Mouse (Mus musculus): ENCODE results near the gene Arhgap31.

Gene Arhgap31

DNA sequence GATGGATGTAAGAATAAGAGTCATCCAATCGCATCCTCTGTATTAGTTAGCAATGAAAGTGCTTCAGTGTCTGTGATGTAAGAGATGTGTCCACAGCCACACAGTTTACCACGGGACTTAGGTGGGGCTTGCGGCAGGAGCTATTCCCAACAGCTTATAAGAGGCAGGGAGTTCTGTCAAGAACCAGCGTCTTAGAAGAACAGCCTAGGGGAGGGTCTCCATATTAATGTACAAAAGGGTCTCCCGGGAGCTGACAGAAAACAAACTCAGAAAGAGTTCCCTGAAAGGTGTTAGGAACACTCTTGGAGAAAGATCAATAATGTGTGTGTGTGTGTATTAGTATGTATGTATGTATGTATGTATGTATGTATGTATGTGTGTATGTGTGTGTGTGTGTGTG is 60.4 kb downstream of the Arhgap31 start:
- DNase-seq (ENCODE audit: low read depth, low spot score): peak; percentile 21

GRCm38 (mm10) chr16:38651721-38652231 is 61.3 kb downstream of the Arhgap31 start:
- peak; percentile 32 for DNase-seq (ENCODE audit: low read depth, low spot score)

DNA sequence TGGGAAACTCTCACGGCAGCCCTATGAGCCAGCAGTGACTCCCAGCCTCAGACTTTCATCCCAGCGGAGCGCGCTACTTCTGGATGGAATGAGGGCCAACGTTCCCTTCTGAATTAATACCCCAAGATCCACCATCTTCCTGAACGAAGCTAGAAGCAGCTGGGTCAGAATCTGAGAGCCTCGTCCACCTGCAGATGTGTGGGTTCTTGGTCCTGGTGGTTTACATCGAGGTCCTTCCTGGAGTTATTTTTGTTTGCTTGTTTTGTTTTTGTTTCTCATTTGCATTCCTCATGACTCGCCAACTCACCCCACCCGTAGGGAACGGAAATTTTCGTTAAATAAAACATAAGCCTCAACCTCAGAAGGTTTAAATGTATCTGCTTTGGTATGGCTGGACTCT is 61.8 kb downstream of the Arhgap31 start:
- DNase-seq (ENCODE audit: low read depth, low spot score): no peak

- no peak for DNase-seq (ENCODE audit: low read depth, low spot score)
Measured at GRCm38 (mm10) chr16:38649431-38649827, 63.6 kb downstream of the Arhgap31 start.

- no peak for DNase-seq (ENCODE audit: low read depth, low spot score)
Measured at GRCm38 (mm10) chr16:38648783-38649430, 64.2 kb downstream of the Arhgap31 start.

DNA sequence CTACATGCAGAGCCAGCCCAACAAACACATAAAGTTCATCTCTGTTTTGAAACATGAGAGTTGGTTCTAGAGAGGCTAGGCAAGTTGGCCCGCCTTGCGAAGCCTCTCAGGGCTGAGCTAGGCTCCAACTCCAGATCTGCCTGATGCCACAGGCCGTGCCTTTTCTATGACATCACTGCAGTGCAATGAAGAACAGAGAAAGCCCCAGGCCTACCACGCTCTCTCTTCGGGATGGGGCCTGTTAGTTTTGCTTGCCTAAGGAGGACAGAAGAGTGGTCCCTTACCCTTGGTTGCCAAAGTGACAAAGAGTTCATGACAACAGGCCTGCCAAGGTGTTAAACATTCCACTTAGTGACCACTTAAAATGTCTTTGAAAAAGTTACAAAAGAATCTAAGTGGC is 64.9 kb downstream of the Arhgap31 start:
- no peak for DNase-seq (ENCODE audit: low read depth, low spot score)

DNA sequence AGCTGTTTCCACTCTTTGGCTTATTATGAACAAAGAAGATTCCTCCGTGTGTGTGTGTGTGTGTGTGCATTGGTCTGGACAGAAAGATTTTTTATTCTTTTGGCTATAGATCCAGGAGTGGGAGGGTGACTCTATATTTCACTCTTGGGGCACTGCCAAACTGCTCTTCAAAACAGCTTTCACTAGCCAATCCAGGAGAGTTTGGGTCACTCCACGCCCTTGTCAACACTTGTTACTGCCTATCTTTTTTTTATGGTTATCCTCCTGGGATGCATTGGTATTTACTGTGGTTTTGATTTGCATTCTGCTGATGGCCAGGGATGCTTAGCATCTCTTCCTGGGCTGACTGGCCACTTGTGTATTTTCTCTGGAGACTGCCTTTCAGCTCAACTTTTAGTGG is 68.6 kb downstream of the Arhgap31 start:
- DNase-seq (ENCODE audit: low read depth, low spot score): no peak

DNA sequence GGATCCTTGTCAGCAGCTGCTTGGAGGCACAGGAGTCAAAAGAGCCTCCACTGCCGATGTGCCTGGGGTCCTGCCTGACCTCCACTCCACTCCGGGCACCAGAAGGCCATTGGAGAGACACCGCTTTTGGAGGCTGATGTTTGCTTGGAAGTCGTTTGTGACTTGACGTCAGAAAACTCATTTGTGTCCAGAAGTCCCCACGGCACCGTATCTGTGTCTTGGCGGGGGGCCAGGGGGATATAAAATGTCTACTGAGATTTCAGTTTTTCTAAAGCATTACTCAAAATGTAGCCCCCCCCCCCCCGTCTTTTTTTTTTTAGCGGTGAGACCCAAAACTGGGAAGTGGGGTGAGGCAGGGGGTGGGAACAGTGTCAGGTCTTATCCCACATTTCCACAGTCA is 76.0 kb downstream of the Arhgap31 start:
- DNase-seq (ENCODE audit: low read depth, low spot score): no peak

DNA sequence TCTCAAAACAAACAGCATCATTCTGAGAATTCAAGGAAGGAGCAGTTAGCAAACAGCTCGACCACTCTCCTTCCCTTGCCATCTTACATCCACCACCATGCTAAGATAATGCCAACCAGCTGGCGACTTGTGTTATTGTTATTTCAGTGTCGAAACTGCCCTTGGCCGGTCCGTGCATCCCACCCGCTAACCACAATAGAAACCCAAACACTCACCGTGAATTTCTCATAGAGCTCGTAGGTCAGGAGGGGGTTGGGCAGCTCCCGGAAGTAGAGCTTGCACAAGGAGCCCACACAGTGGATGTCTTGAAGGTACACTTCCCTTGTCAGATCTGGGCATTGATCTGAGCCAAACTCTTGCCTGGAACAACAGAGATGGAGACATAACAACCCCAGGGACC is 76.4 kb downstream of the Arhgap31 start:
- DNase-seq (ENCODE audit: low read depth, low spot score): peak; percentile 58

GRCm38 (mm10) chr16:38635833-38636390 is 77.2 kb downstream of the Arhgap31 start:
- peak; percentile 69 for DNase-seq (ENCODE audit: low read depth, low spot score)

GRCm38 (mm10) chr16:38632147-38632546 is 80.9 kb downstream of the Arhgap31 start:
- DNase-seq (ENCODE audit: low read depth, low spot score): peak; percentile 83

- DNase-seq (ENCODE audit: low read depth, low spot score): no peak
Measured at GRCm38 (mm10) chr16:38625811-38626369, 87.2 kb downstream of the Arhgap31 start.

DNA sequence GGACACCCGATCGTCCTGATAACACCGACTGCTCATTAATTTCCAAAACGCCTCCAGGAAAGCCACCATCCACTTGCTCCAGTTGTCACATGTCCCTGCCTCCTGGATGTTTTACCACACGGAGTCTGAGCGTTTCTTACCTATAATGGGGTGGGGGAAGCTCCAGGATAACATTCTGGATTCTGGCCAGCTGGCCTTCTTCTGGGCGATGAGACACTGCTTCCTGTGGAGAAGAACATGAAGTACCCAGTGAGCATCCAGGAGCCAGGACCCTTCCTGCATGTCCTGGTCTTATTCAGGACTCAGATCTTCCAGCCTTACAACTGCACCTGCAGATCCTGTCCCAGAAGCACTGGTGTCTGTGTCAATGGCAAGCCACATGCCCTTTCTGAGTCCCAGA is 87.7 kb downstream of the Arhgap31 start:
- no peak for DNase-seq (ENCODE audit: low read depth, low spot score)

DNA sequence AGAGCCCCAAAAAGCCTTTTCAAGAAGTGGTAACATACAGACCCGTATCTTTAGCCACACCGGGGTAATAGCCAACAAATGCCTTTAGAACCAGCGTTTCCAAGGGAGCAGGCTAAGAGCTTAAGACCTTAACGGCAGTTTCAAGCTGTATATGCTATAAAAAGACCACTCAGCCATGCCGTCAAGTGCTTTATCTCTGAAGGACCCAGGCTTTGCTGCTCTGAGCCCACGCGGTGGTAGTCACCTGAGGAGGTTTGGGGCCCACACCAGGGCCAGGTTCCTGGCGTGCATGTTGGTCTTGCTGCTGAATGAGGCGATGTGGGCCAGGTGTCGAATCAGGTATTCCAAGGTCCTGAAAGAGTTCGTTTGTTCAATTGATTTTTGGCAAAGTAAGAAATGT is 88.8 kb downstream of the Arhgap31 start:
- no peak for DNase-seq (ENCODE audit: low read depth, low spot score)

DNA sequence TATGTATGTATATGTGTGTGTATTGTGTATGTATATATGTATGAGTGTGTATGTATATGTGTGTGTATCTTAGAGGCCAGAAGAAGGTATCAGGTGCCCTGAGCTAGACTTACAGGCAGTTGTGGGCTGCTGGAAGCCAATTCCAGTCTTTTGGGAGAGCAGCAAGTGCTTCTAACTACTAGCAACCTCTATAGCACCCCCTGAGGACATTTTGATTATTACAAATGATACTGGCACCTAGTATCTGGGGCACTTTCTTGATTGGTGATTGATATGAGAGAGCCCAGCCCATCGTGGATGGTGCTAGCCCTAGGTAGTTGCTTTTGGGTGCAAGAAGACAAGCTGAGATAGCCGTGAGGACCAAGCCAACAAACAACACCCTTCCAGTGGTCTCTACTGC is 90.8 kb downstream of the Arhgap31 start:
- peak; percentile 45 for DNase-seq (ENCODE audit: low read depth, low spot score)

- DNase-seq (ENCODE audit: low read depth, low spot score): no peak
Measured at GRCm38 (mm10) chr16:38620696-38621450, 92.2 kb downstream of the Arhgap31 start.

DNA sequence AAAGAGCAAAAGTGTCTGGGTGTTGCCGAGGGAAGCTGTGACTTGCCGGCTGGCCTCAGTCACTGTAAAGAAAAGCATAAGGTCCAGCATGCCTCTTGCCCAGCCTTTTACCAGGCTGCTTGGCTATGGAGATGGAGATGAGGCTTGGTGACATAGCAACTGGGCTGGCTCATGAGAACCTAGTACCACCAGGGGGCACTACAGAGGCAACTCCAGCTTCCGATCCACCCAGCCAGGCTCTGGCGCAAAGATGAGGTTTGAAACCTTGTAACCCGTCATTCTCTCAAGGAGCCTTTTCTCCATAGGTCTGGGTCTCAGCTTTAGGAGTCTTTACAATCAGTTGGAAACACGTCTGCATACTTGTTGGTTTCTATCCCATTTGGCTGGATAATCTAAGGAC is 94.0 kb downstream of the Arhgap31 start:
- DNase-seq (ENCODE audit: low read depth, low spot score): peak; percentile 77

DNA sequence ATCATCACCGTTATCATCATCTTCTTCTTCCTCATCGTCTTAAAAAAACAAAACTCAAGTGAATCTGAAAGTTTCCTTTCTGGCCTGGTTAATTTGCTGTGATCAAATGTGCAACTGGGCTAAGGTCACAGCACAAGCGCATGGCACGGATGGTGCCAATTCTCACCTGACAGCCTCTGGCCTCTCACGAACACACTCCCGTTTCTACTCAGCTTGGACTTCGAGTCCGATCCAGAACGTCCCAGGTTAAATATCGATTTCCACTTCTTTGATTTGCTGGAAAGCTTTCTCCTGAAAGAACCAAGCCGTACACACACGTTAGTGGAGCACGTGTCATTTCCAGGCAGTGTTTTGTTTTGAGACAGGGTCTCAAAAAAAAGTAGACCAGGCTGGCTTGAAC is 95.1 kb downstream of the Arhgap31 start:
- no peak for DNase-seq (ENCODE audit: low read depth, low spot score)

- DNase-seq (ENCODE audit: low read depth, low spot score): no peak
Measured at GRCm38 (mm10) chr16:38613646-38614045, 99.4 kb downstream of the Arhgap31 start.

- DNase-seq (ENCODE audit: low read depth, low spot score): no peak
Measured at GRCm38 (mm10) chr16:38612646-38613045, 100.4 kb downstream of the Arhgap31 start.

DNA sequence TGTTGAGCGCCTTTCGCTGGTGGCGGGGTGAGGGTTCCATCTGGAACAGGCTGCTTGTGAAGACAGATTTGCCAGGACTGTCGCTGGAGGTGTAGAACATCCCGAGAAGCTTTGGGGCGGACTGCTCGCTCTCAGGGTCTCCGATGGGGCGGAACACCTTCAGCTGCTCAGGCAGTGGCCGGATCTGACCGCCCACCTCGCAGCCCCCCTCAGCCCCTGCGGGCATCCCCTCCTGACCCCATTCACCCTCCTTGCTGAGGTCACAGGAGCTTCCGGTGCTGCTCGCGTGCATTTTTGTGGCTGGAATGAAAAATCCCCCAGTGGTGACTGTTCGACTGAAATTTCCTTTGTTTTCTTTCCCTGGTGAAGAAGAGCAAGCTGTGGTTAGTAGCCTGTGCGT is 104.0 kb downstream of the Arhgap31 start:
- no peak for DNase-seq (ENCODE audit: low read depth, low spot score)

- no peak for DNase-seq (ENCODE audit: low read depth, low spot score)
Measured at GRCm38 (mm10) chr16:38608687-38609086, 104.4 kb downstream of the Arhgap31 start.
